Mouse (Mus musculus): Measurements from ENCODE around the gene Tfap2c. TPM values are rescaled to one million over a fixed set of nuclear protein-coding genes. Genes with fewer than 3 reads are reported as not detected.

Tfap2c gene
- total RNA-seq, 2 experiments from 2014 or later, result 0.36 TPM; not detected in 1

- no peak for DNase-seq (ENCODE audit: low spot score in 2 of 2)
- intact Hi-C loops (cut with DNase I), result loop anchor here (10.0 kb wide), 2 partner anchors 174 to 204 kb away; no protein-coding TSS in a partner anchor
Measured at GRCm38 (mm10) chr2:172550364-172551080, 1.1 kb downstream of the Tfap2c start.

DNA sequence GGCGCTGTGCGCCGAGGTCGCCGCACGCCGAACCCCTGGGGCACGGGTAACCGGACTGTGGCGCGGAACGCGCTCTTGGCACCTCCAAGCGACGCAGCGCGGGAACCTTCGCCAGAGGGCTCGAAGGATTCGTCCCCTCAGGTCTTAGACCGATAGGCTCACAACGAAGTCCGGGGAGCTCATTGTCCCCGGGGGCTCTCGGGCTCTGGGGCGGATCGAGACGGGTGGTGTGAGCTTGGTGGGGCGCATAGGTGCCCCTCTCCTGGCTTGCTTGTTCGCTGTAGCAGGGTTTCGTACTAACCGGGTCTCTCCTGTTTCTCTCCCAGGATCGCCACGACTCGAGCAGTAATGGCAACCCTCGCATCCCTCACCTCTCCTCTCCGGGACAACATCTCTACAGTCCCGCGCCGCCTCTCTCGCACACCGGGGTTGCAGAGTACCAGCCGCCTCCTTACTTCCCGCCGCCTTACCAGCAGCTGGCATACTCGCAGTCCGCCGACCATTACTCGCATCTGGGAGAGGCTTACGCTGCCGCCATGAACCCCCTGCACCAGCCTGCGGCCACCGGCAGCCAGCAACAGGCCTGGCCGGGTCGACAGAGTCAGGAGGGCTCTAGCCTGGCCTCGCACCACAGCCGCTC, 1.8 kb downstream of the Tfap2c start:
- intact Hi-C loops (cut with DNase I), result loop anchor here (10.0 kb wide), 2 partner anchors 174 to 204 kb away; no protein-coding TSS in a partner anchor

DNA sequence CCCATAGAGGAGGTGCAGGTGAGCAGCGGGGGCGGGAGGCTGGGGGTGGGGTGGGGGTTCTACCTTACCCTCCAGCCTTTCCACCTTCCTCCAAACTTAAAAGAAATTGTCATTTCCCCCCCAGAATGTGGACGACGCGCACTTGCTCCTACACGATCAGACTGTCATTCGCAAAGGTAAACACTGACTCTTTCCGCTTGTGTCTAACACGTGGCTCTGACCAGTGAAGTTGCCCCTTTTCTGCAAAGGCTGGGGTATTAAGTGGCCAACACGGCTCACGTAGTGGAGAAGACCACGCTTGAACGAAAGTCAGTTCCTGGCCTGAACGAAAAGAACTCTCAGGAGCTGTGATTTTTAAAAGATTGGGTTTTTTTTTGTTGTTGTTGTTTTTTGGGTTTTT, 2.5 kb downstream of the Tfap2c start:
- no peak for DNase-seq (ENCODE audit: low spot score in 2 of 2)
- intact Hi-C loops (cut with DNase I), result loop anchor here (10.0 kb wide), 2 partner anchors 173 to 203 kb away; no protein-coding TSS in a partner anchor

More for the DNA sequence above, 1.8 kb downstream of the Tfap2c start:
- no peak for DNase-seq (ENCODE audit: low spot score in 2 of 2)

- intact Hi-C loops (cut with DNase I), result loop anchor here (10.0 kb wide), 2 partner anchors 172 to 202 kb away; no protein-coding TSS in a partner anchor
- no peak for DNase-seq (ENCODE audit: low spot score in 2 of 2)
Measured at GRCm38 (mm10) chr2:172552666-172553065, 3.3 kb downstream of the Tfap2c start.

GRCm38 (mm10) chr2:172554211-172554610, 4.8 kb downstream of the Tfap2c start:
- intact Hi-C loops (cut with DNase I), result loop anchor here (10.0 kb wide), 2 partner anchors 171 to 201 kb away; no protein-coding TSS in a partner anchor
- no peak for DNase-seq (ENCODE audit: low spot score in 2 of 2)

DNA sequence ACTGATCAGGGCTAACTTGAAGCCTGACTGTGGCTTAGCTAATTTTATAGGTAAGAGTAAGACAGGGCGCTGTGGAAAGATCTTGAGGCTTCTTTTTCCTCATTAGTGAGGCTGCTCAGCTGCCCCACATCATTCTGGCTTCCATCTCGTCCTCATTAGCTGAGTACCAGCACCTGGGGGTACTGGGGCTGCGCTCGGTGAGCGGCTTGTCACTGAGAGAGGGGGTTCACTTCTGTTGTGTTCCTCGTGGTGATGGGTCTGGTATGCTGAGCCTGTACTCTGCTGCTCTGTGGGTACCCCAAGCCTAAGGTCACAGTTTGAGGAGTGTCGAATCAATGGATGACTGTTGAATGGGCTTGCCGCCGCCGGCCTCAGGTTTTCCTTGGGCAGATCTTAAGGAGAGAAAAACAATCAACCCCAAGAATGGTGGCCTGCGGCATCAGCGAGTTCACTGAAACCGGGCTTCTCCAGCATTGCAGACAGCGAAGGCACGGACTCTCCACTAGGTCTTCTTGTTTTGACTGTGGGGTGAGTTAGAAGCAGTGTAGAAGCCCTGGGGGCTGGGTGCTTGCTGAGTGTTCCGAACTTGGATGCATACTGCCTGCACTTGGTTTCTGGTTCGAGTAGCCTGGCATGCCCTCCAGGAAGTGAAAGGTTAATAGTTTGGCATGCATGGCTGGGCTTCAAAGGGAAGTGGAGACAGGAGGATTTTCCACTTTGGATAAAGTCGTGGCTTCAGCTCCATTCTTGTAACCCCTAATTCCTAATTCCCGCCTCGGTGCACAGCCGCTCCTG, 9.5 kb downstream of the Tfap2c start:
- DNase-seq (ENCODE audit: low spot score in 2 of 2), result no peak
- intact Hi-C loops (cut with DNase I), result loop anchor here (10.0 kb wide), 2 partner anchors 166 to 196 kb away; no protein-coding TSS in a partner anchor

DNA sequence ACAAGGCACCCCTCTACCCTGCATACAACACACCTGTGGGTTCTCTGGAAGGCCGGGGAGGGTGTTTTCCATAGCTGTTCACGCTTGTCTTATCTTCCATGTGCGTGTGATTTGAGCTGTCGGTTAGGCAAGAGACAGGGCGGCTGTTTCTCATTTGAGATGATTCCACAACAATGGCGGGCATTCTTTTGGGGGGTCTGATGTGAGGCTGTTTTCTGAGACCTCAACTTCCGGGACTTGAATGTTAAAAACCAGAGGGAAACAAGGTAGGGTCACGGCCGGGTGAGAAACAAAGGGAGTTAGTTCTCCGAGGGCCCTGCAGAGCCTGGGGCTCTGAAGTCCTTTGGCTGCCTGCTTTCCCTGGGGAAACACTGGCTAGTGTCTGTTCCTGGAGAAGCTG, 11.6 kb downstream of the Tfap2c start:
- intact Hi-C loops (cut with DNase I), result no loop called here
- no peak for DNase-seq (ENCODE audit: low spot score in 2 of 2)

- intact Hi-C loops (cut with DNase I), result no loop called here
- DNase-seq (ENCODE audit: low spot score in 2 of 2), result no peak
Measured at GRCm38 (mm10) chr2:172567835-172568234, 18.4 kb downstream of the Tfap2c start.

GRCm38 (mm10) chr2:172568466-172568865, 19.1 kb downstream of the Tfap2c start:
- DNase-seq (ENCODE audit: low spot score in 2 of 2), result no peak
- intact Hi-C loops (cut with DNase I), result no loop called here

DNA sequence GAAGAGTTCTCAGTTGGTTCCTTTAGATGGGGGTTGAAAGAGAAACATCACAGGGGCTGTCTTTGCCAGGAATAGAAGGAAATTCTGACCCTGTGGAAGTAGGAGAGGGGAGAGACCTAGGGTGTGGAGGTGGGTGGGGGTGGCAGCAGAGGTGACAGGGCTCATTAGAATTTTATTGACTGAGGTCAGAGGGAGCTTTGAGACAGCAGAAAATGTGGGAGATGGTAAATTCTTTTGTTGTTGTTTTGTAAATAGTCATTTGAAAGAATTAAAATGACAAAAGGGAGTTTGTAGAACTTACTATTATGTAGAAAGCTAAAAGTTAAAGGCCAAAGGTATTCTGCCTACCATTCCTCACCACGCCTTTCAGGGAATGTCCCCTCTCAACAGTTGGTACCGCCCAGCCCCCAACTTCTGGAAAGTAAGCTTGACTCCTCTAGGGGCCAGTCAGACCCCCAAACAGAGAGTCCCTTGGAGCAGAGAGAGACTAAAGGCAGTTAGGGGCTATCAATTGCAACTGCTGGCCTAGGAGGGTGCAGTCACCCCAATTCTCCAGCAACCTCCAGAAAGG, 27.9 kb downstream of the Tfap2c start:
- no peak for DNase-seq (ENCODE audit: low spot score in 2 of 2)
- intact Hi-C loops (cut with DNase I), result no loop called here

DNA sequence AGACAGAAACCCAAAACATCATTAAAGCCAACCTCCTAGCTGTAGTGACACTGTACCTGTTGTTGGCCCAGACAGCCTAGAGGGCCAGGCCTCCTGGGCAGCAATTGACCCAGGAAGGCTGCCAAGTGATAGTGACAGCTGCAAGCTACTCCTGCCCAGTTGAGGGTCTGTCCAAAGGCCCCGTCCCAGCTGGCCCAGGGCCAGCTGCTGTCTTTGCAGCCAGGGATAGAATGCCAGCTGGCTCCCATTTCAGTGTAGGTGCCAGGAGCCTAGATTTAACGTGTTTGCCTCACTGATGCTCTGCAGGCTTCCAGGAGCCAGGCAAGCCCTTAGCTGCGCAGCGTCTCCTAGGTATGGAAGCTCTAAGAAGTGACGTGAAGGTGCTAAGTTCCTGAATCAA, 29.8 kb downstream of the Tfap2c start:
- peak in 1 of 2 experiments; percentile 8 for DNase-seq (ENCODE audit: low spot score in 2 of 2)
- intact Hi-C loops (cut with DNase I), result no loop called here

DNA sequence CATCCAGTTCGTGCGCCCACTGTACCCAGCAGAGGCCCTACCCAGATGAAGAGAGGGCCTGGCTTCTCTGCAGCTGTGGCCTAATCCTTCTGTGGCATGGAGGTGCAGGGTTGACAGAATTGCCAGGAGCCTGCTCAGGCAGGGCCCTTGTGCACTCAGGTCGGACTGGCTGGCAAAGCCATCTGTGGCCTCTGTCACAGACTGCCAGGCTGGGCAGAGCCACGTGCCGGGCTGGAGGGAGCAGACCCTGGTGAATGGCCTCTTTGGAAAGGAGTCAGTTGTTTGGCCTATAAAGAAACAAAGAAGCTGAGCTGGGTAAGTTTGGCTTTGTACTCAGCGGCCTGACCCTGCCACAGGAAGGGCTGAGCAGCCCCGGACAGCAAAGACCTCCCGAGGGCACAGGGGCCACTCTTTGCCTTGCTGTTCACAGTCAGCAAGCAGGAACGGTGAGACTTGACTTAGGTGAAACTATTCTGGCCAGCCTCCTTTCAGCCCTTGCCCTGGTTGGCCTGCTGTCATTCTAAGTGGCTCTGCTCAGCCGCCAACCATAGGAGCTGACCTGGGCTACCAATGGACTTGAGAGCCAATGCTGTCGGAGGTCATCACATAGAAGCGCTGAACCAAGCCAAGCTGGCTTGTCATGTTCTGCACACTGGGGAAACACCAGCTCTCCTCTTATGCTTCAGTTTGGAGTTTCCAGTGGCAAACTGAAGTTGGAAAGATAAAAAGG, 31.3 kb downstream of the Tfap2c start:
- no peak for DNase-seq (ENCODE audit: low spot score in 2 of 2)
- intact Hi-C loops (cut with DNase I), result no loop called here

GRCm38 (mm10) chr2:172583312-172583711, 33.9 kb downstream of the Tfap2c start:
- intact Hi-C loops (cut with DNase I), result no loop called here
- DNase-seq (ENCODE audit: low spot score in 2 of 2), result no peak

- intact Hi-C loops (cut with DNase I), result no loop called here
- DNase-seq (ENCODE audit: low spot score in 2 of 2), result no peak
Measured at GRCm38 (mm10) chr2:172585329-172585728, 35.9 kb downstream of the Tfap2c start.

DNA sequence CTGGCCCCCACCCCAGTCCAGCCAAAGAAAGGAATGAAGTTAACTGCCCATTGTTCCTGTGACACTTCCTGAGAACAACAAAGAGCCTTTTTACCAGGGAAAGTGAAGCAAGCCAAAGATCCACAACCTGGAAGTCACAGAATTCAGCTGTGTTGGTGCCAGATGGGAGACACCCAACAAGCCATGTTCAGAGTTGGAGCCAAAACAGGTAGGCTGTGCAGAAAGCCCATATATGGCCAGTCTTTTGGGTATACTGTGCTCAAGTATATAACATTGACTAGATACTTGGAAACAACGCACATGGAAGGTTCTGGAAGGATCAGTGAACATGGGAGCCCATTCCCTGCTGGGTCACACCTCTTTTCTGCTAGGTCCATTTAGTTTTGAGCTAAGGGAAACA, 39.7 kb downstream of the Tfap2c start:
- DNase-seq (ENCODE audit: low spot score in 2 of 2), result no peak
- intact Hi-C loops (cut with DNase I), result no loop called here

GRCm38 (mm10) chr2:172590839-172591238, 41.4 kb downstream of the Tfap2c start:
- intact Hi-C loops (cut with DNase I), result no loop called here
- DNase-seq (ENCODE audit: low spot score in 2 of 2), result no peak

DNA sequence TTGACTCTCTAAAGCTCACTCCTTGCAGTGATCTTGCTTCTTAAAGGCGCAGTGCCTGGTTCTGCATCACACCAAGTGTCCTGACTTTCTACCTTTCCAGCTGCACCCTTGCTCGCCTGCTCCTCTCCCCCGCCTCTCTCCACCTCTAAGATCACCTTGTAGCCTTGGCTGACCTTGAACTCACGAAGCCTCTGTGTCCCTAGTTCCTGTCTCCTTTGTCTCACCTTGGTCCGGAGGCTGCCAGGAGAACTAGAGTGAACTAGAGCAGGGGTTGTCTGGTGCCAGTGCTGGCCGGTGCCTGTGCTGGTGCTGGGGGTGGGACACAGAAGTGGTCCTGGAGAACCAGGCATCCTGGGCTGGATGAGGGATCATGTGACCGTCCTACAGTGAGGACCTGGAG, 44.9 kb downstream of the Tfap2c start:
- intact Hi-C loops (cut with DNase I), result no loop called here
- DNase-seq (ENCODE audit: low spot score in 2 of 2), result no peak

- DNase-seq (ENCODE audit: low spot score in 2 of 2), result no peak
- intact Hi-C loops (cut with DNase I), result no loop called here
Measured at GRCm38 (mm10) chr2:172597056-172597455, 47.7 kb downstream of the Tfap2c start.

- DNase-seq (ENCODE audit: low spot score in 2 of 2), result no peak
- intact Hi-C loops (cut with DNase I), result no loop called here
Measured at GRCm38 (mm10) chr2:172597881-172598280, 48.5 kb downstream of the Tfap2c start.

Measured in left cerebral cortex, postnatal 36 days (tissue).